Mouse (Mus musculus) central nervous system, embryonic 11.5 days (tissue): ENCODE measurements around the gene Olfr765. TPM values are rescaled to one million over a fixed set of nuclear protein-coding genes. Genes with fewer than 3 reads are reported as not detected.

ENCODE experiments used
- polyA plus RNA-seq: library from polyadenylated mRNA; depleted of rRNA; stranded (reverse); fragments of >200 nt; gene quantifications from 2 replicates; pipeline ENCODE4 v1.2.3, GENCODE M21; 2012; rRNA removed

Olfr765 gene
- not detected in 2 replicates for polyA plus RNA-seq

DNA sequence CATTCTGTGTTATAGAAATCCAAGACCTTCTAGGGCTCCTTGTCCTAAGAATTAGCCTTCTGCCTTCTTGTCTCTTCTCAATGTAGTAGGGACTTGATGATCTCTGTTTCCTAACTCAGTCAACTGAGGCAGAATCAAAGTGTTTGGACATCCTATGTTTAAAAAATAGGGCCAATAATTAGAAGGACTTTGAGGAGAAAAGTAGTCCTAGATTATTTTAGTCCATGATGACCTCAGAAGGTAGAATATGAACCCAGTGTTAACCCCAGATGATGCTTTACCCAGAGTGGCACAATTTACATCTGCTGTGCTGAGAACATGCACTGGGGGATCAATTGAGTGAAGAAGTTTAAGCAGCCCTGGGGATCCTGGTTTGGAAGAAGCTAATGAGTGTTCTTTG is at the start of gene Olfr765:
Gene Olfr765 (minus strand): TSS at position 101 of the 400 bp plus-strand sequence.

DNA sequence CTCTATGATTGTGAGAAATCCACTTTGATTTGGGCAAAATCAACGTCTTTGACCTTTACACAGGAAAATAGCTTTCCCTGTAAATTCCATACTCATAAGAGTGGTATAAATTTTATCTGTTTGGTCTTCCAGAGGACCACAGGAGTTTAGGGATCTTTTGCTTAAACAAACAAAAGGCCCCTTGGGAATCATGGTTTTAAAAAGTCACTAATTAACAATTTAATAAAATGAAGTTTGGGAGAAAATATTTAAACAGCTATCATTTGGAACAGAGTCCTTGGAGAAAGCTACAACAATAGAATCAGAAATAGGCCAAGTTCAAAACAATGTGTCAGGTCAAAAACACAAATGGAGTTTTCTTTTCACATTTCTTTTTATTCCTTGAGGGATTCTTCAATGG is 49.5 kb upstream of the Olfr765 start, which contains the start of gene Olfr768:
Gene Olfr768 (minus strand): TSS at position 101 of the 400 bp plus-strand sequence.

DNA sequence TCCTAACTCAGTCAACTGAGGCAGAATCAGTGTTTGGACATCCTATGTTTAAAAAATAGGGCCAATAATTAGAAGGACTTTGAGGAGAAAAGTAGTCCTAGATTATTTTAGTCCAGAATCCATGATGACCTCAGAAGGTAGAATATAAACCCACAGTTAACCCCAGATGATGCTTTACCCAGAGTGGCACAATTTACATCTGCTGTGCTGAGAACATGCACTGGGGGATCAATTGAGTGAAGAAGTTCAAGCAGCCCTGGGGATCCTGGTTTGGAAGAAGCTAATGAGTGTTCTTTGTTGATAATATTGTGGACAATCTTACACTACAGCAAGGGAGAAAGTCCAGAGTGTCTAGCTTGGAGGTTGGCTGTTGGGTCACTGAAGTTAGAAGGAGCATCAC is 33.0 kb upstream of the Olfr765 start, which contains the start of gene Olfr767:
Gene Olfr767 (minus strand): TSS at position 101 of the 400 bp plus-strand sequence.

DNA sequence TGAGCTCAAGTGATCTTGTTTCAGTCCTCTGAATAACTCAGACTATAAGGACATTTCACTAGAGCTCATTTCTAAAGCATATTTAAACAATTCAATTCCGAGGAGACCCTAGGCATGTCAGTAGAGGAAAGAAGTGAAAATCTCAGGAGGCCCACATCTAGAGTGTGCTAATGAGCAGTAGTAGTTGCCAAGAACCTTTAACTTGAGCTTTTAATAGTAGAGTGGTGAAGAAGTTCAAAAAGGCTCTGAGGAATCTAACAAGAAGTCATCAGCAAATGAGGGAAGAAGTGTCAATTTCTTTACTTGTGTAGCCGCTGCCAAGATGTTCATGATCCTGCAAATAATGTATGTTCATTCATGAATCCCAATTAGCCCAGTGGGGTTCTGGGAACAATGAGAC is 19.1 kb upstream of the Olfr765 start, which contains the start of gene Olfr766-ps1:
Gene Olfr766-ps1 (minus strand): TSS at position 101 of the 400 bp plus-strand sequence.

DNA sequence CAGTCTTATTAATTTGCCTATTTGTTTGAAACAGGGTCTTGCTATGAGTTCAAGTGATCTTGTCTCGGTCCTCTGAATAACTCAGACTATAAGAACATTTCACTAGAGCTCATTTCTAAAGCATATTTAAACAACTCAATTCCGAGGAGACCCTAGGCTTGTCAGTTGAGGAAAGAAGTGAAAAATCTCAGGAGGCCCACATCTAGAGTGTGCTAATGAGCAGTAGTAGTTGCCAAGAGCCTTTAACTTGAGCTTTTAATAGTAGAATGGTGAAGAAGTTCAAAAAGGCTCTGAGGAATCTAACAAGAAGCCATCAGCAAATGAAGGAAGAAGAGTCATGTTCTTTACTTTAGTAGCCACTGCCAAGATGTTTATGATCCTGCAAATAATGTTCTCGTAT is 10.0 kb downstream of the Olfr765 start, which contains the start of gene Olfr764-ps1:
Gene Olfr764-ps1 (minus strand): TSS at position 101 of the 400 bp plus-strand sequence.

DNA sequence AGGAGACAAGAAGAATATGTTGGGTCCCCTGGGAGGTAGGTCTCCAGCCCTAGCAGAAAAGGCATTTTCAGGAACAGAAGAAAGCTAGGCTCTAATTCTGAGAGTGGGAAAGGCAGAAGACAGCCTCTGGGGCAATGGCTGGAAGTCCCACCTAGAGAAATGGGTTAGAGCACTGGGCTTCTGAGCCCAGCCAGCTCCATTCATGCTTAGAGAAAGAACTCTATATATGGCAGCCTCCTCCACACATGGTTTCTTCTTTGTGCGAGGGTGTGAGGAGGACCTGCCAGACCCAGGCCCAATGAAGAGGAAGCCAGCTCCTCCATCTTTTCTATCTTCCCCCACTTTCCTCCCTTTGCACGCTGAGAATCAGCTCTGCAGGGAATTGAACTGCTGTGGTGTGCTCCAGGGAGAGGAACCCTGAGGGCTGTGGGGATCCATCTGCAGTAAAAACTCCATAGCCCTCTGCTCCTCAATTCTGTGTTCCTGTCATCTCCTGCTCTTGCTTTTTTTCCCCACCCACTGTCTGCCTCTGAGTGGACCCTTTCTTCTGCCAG is 39.4 kb downstream of the Olfr765 start, which contains the start of gene Olfr763:
Gene Olfr763 (plus strand): TSS at position 504 of the 554 bp plus-strand sequence.

Other genes starting within 250 kb of the Olfr765 start
- gene Dnajc14, start 245.9 kb downstream of the Olfr765 start, polyA plus RNA-seq, result 31.5 and 33.5 TPM in 2 replicates
- 20.1 and 26.3 TPM in 2 replicates for gene Tmem198b, start 245.6 kb downstream of the Olfr765 start, polyA plus RNA-seq
- gene Sarnp, start 232.7 kb downstream of the Olfr765 start, polyA plus RNA-seq, result 179 and 285 TPM in 2 replicates
- gene Ormdl2, start 228.4 kb downstream of the Olfr765 start, polyA plus RNA-seq, result 28.3 and 45.2 TPM in 2 replicates
- gene Gdf11, start 158.3 kb downstream of the Olfr765 start, polyA plus RNA-seq, result 17.2 and 21.7 TPM in 2 replicates
- gene Cd63, start 149.0 kb downstream of the Olfr765 start, polyA plus RNA-seq, result 82.1 and 143 TPM in 2 replicates
- 14.8 and 16.9 TPM in 2 replicates for gene Rdh5, start 127.1 kb downstream of the Olfr765 start, polyA plus RNA-seq
- 223 and 301 TPM in 2 replicates for gene Bloc1s1, start 126.0 kb downstream of the Olfr765 start, polyA plus RNA-seq
- 3.0 and 4.4 TPM in 2 replicates for gene Itga7, start 116.2 kb downstream of the Olfr765 start, polyA plus RNA-seq
- gene Mettl7b, start 89.0 kb downstream of the Olfr765 start, polyA plus RNA-seq, result 0.04 TPM in 1 of 2 replicates, not detected in the other
- not detected in 2 replicates for gene Olfr9, start 60.6 kb downstream of the Olfr765 start, polyA plus RNA-seq
- gene Olfr763, start 39.2 kb downstream of the Olfr765 start, polyA plus RNA-seq, result not detected in 2 replicates
- gene Olfr764-ps1, start 10.1 kb downstream of the Olfr765 start, polyA plus RNA-seq, result not detected in 2 replicates
- gene Olfr766-ps1, start 19.0 kb upstream of the Olfr765 start, polyA plus RNA-seq, result not detected in 2 replicates
- not detected in 2 replicates for gene Olfr767, start 32.9 kb upstream of the Olfr765 start, polyA plus RNA-seq
- not detected in 2 replicates for gene Olfr768, start 49.4 kb upstream of the Olfr765 start, polyA plus RNA-seq
- gene Olfr769, start 67.9 kb upstream of the Olfr765 start, polyA plus RNA-seq, result not detected in 2 replicates
- gene Olfr770, start 89.0 kb upstream of the Olfr765 start, polyA plus RNA-seq, result not detected in 2 replicates
- gene Olfr771, start 114.8 kb upstream of the Olfr765 start, polyA plus RNA-seq, result not detected in 2 replicates
- not detected in 2 replicates for gene Olfr772, start 127.9 kb upstream of the Olfr765 start, polyA plus RNA-seq
- gene Olfr773, start 137.4 kb upstream of the Olfr765 start, polyA plus RNA-seq, result not detected in 2 replicates
- gene Olfr774, start 186.2 kb upstream of the Olfr765 start, polyA plus RNA-seq, result not detected in 2 replicates
- not detected in 2 replicates for gene Olfr775, start 198.4 kb upstream of the Olfr765 start, polyA plus RNA-seq
- not detected in 2 replicates for gene Olfr776, start 209.1 kb upstream of the Olfr765 start, polyA plus RNA-seq
- not detected in 2 replicates for gene Olfr777, start 221.5 kb upstream of the Olfr765 start, polyA plus RNA-seq